Mouse (Mus musculus) ovary, postnatal 14 days (tissue): ENCODE results near the gene Adcy9.
"Not testable (repeated sequence)": the region's sequence is repeated elsewhere in the genome, so short reads cannot be mapped to it uniquely, and the experiment has no call there.

Experiments
- DNase-seq: peaks from one replicate; pipeline ENCODE4 v3.0.0; 2022; ENCODE audit warnings: low spot score

The Adcy9 gene

DNA sequence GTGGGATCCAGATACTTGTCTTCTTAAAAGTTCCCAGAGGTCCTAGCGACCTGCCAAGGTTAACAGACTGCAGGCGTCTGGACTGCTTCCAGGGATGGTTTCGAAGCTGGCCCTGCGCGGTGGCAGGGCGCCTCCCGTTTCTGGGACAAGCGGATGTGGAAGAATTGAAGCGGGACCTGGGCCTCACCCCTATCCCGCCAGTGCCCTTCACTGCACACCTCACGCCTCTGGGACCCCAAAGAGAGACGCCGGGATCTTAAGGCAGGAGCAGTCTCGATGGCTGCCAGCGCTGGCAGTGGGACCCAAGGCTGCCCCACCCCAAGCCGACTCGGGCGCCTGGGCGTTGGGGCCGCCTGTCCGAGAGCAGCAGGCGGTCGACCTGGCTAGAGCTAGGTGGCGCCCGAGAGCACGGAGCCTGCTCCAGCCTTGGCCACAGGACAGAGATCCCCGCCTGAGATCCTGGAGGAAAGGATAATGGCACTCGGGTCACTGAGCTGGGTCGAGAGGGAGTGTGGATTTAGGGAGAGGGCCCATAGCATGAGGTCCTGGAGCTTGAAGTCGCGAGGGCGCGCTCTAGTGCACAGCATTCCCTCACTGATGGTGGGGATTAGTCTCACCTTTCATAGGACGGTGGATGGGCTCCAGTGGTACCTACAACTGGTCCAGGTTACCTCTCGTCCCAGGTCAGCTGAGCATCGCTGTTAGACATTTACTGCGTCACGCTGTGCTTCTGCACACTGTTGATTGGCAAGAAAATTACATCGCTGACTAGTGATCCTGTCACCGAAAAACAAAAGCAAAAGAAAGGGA, 152.2 kb downstream of the Adcy9 start:
- peak; percentile 75 for DNase-seq

DNA sequence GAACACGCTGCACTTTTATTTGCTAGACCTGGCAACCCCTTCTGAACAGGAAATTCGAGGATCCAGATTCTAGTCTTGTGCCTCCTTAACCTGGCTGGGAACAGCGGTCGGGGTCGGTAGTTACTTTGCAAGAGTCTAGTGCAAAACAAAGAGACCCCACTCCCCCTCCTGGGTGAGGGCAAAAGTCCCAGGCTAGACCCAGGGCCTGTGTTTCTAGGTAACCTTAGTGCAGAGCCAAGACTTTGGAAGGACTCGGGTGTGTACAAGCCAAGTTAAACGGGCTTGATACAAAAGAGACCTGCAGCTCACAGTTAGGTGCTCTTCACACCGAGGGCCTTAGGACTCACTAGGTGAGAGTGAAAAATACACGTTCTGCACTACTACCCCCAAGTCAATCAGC, 152.8 kb downstream of the Adcy9 start:
- DNase-seq: no peak

DNA sequence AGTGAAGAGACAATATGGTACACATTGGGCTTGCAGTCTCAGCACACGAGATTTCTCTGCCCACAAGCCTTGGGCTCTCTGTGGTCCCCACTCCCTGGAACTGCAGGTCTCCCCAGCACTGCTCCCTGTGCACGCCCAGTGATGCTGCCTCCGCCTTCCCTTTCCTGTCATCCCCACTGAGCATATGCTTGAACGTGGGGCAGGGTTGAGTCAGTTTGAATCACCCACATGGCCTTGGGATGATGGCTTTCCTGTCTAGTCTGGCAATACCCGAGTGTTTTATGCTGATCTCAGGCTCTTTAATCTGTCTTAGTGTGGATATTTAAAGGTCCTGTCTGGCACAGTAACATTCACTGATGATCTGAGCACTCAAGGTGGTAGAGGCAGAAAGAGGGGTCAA, 154.9 kb downstream of the Adcy9 start:
- DNase-seq: no peak

DNA sequence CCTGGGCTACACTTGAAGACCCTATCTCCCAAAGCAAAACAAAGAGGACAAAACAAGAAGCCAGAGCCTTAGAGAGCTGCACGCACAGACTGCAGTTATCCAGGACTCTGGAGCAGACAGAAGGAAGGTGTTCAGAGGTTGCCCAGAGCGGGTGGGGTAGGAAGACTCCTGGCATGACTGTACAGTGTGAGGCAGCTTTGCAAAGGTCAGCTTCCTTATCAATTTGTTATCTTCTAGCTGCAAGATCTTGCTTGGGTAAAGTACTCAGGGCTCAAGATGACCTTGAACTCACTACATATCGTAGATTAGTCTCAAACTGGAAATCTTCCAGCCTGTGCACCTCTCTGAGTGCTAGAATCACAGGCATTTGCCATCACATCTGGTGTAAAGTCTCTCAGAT, 156.8 kb downstream of the Adcy9 start:
- no peak for DNase-seq

GRCm38 (mm10) chr16:4257546-4257945, 162.8 kb downstream of the Adcy9 start:
- no peak for DNase-seq

- DNase-seq: no peak
Observed at GRCm38 (mm10) chr16:4248791-4249190, 171.5 kb downstream of the Adcy9 start.

DNA sequence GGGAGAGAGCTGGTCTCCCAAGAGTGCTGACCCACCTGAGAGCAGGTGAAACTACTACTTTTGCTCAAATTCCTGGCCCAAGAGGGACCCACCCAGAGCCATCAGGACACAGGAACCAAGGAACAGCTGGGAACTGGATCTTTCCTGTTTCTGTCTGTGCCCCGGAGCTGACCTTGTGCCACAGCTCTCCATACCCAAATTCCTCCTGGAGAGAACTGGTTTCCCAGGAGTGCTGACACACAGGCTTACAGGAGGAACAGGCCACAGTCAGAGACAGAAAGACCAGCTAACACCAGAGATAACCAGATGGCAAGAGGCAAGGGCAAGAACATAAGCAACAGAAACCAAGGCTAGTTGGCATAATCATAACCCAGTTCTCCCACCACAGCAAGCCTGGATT, 175.1 kb downstream of the Adcy9 start:
- not testable (repeated sequence) for DNase-seq
